Mouse (Mus musculus) heart, postnatal 0 days (tissue): ENCODE measurements at regions not wholly inside any gene's neighbourhood (a gene's known extent, or its start where the extent isn't known, plus 50 kb on each side); places are given as distances from the start of the nearest gene placed in this dataset.

Experiments
- CTCF ChIP-seq: IDR thresholded peaks from 2 replicates; pipeline ENCODE4 v1.5.1; 2016; ENCODE audit warnings: antibody characterized with exemption, control low read depth, low read depth
- EP300 ChIP-seq: IDR thresholded peaks from 2 replicates; pipeline ENCODE4 v1.6.1; 2016; ENCODE audit warnings: antibody characterized with exemption, low read depth

DNA sequence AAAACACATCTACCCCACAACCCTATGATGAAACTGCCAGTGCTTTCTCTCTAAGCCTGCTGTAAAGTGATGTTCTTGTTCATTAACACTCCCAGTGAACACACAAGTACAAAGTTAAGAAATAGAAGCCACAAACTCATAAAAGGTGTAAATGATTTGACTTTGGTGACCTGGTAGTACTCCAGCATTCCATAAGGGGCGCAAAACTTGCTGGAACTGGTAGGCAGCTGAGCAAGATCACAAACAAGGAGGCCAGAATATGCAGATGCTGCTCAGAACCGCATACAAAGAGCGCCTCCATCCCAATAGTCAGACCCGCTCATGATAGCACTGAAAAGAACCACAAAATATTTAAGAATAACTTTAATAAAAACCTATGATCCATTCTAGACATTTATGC lies 561.6 kb upstream of the Mgmt start:
- no peak for TF ChIP-seq EP300
- TF ChIP-seq CTCF = peak; percentile 35
